Mouse (Mus musculus): ENCODE measurements at regions not wholly inside any gene's neighbourhood (a gene's known extent, or its start where the extent isn't known, plus 50 kb on each side); places are given as distances from the start of the nearest gene placed in this dataset.

- Histone ChIP-seq H3K9me3 (ENCODE audit: control insufficient read depth, insufficient read depth, low read depth, low read length) (no peaks in the 10 kb centered on the region), H3K4me3 (ENCODE audit: insufficient read depth in 1 of 2, low read depth in 1 of 2, low read length in 2 of 2, poor library complexity in 1 of 2, severe bottlenecking in 1 of 2) (no peak overlapping the region), H3K4me1 (ENCODE audit: control insufficient read depth in 2 of 2, insufficient read depth in 2 of 2, low read length in 2 of 2, poor library complexity in 1 of 2) (no peaks in the 10 kb centered on the region), H3K9ac (ENCODE audit: insufficient read depth, low read depth, low read length, poor library complexity, severe bottlenecking) (no peak overlapping the region), H3K27ac (ENCODE audit: insufficient read depth, low read depth, low read length, poor library complexity, severe bottlenecking) (no peak overlapping the region), H3K36me3 (ENCODE audit: control insufficient read depth, insufficient read depth, low read length, poor library complexity, severe bottlenecking) (no peaks in the 10 kb centered on the region)
- no peak for TF ChIP-seq ZC3H11A (IDR thresholded peaks at IDR 0.05; ENCODE audit: borderline replicate concordance, low read depth, low read length)
- no peak for TF ChIP-seq ZNF384 (IDR thresholded peaks at IDR 0.05; ENCODE audit: low read depth, low read length)
- TF ChIP-seq CHD2 (IDR thresholded peaks at IDR 0.05; ENCODE audit: low read depth, low read length) = no peak
- no peak for TF ChIP-seq HCFC1 (IDR thresholded peaks at IDR 0.05; ENCODE audit: borderline replicate concordance, insufficient read depth, low read length)
- no peak for TF ChIP-seq MAFK (IDR thresholded peaks at IDR 0.05; ENCODE audit: insufficient read depth, low read depth, low read length)
- DNase-seq (ENCODE audit: low read depth, low spot score) = no peak
- in situ Hi-C loops (cut with MboI; ENCODE audit: low sequenced_read_pairs in 2 of 2, unreplicated experiment in 2 of 2) = no loop called here
Measured at GRCm38 (mm10) chr2:11399411-11399810, 154.5 kb downstream of the Pfkfb3 start.

- TF ChIP-seq ZC3H11A (IDR thresholded peaks at IDR 0.05; ENCODE audit: borderline replicate concordance, low read depth, low read length) = no peak
- TF ChIP-seq MAFK (IDR thresholded peaks at IDR 0.05; ENCODE audit: insufficient read depth, low read depth, low read length) = no peak
- no peak for TF ChIP-seq HCFC1 (IDR thresholded peaks at IDR 0.05; ENCODE audit: borderline replicate concordance, insufficient read depth, low read length)
- no peak for TF ChIP-seq CHD2 (IDR thresholded peaks at IDR 0.05; ENCODE audit: low read depth, low read length)
- no peak for TF ChIP-seq ZNF384 (IDR thresholded peaks at IDR 0.05; ENCODE audit: low read depth, low read length)
Measured at GRCm38 (mm10) chr2:11398949-11399348, 154.9 kb downstream of the Pfkfb3 start.

GRCm38 (mm10) chr2:11398391-11398790 lies 155.5 kb downstream of the Pfkfb3 start:
- no peak overlapping the region for H3K4me3 ChIP-seq (ENCODE audit: insufficient read depth in 1 of 2, low read depth in 1 of 2, low read length in 2 of 2, poor library complexity in 1 of 2, severe bottlenecking in 1 of 2)
- no peak overlapping the region for H3K9ac ChIP-seq (ENCODE audit: insufficient read depth, low read depth, low read length, poor library complexity, severe bottlenecking)
- no peaks in the 10 kb centered on the region for H3K4me1 ChIP-seq (ENCODE audit: control insufficient read depth in 2 of 2, insufficient read depth in 2 of 2, low read length in 2 of 2, poor library complexity in 1 of 2)
- H3K27ac ChIP-seq (ENCODE audit: insufficient read depth, low read depth, low read length, poor library complexity, severe bottlenecking) = no peak overlapping the region
- H3K9me3 ChIP-seq (ENCODE audit: control insufficient read depth, insufficient read depth, low read depth, low read length) = no peaks in the 10 kb centered on the region
- in situ Hi-C loops (cut with MboI; ENCODE audit: low sequenced_read_pairs in 2 of 2, unreplicated experiment in 2 of 2) = no loop called here
- H3K36me3 ChIP-seq (ENCODE audit: control insufficient read depth, insufficient read depth, low read length, poor library complexity, severe bottlenecking) = no peaks in the 10 kb centered on the region
- no peak for DNase-seq (ENCODE audit: low read depth, low spot score)
- no peak for TF ChIP-seq ZNF384 (IDR thresholded peaks at IDR 0.05; ENCODE audit: low read depth, low read length)

More at GRCm38 (mm10) chr2:11398949-11399348, 154.9 kb downstream of the Pfkfb3 start:
- no peak for DNase-seq (ENCODE audit: low read depth, low spot score)
- no peak overlapping the region for H3K4me3 ChIP-seq (ENCODE audit: insufficient read depth in 1 of 2, low read depth in 1 of 2, low read length in 2 of 2, poor library complexity in 1 of 2, severe bottlenecking in 1 of 2)
- H3K27ac ChIP-seq (ENCODE audit: insufficient read depth, low read depth, low read length, poor library complexity, severe bottlenecking) = no peak overlapping the region
- in situ Hi-C loops (cut with MboI; ENCODE audit: low sequenced_read_pairs in 2 of 2, unreplicated experiment in 2 of 2) = no loop called here
- H3K9ac ChIP-seq (ENCODE audit: insufficient read depth, low read depth, low read length, poor library complexity, severe bottlenecking) = no peak overlapping the region
- no peaks in the 10 kb centered on the region for H3K4me1 ChIP-seq (ENCODE audit: control insufficient read depth in 2 of 2, insufficient read depth in 2 of 2, low read length in 2 of 2, poor library complexity in 1 of 2)
- no peaks in the 10 kb centered on the region for H3K9me3 ChIP-seq (ENCODE audit: control insufficient read depth, insufficient read depth, low read depth, low read length)
- no peaks in the 10 kb centered on the region for H3K36me3 ChIP-seq (ENCODE audit: control insufficient read depth, insufficient read depth, low read length, poor library complexity, severe bottlenecking)

GRCm38 (mm10) chr2:11396835-11397234 lies 157.0 kb downstream of the Pfkfb3 start:
- TF ChIP-seq CHD2 (IDR thresholded peaks at IDR 0.05; ENCODE audit: low read depth, low read length) (no peak), ZC3H11A (IDR thresholded peaks at IDR 0.05; ENCODE audit: borderline replicate concordance, low read depth, low read length) (no peak), HCFC1 (IDR thresholded peaks at IDR 0.05; ENCODE audit: borderline replicate concordance, insufficient read depth, low read length) (no peak), MAFK (IDR thresholded peaks at IDR 0.05; ENCODE audit: insufficient read depth, low read depth, low read length) (no peak), ZNF384 (IDR thresholded peaks at IDR 0.05; ENCODE audit: low read depth, low read length) (no peak)

GRCm38 (mm10) chr2:11394675-11395349 lies 159.1 kb downstream of the Pfkfb3 start:
- TF ChIP-seq ZNF384 (IDR thresholded peaks at IDR 0.05; ENCODE audit: low read depth, low read length) (no peak), MAFK (IDR thresholded peaks at IDR 0.05; ENCODE audit: insufficient read depth, low read depth, low read length) (no peak), ZC3H11A (IDR thresholded peaks at IDR 0.05; ENCODE audit: borderline replicate concordance, low read depth, low read length) (no peak), CHD2 (IDR thresholded peaks at IDR 0.05; ENCODE audit: low read depth, low read length) (no peak), HCFC1 (IDR thresholded peaks at IDR 0.05; ENCODE audit: borderline replicate concordance, insufficient read depth, low read length) (no peak)
- in situ Hi-C loops (cut with MboI; ENCODE audit: low sequenced_read_pairs in 2 of 2, unreplicated experiment in 2 of 2) = no loop called here
- Histone ChIP-seq H3K9me3 (ENCODE audit: control insufficient read depth, insufficient read depth, low read depth, low read length) (no peaks in the 10 kb centered on the region), H3K9ac (ENCODE audit: insufficient read depth, low read depth, low read length, poor library complexity, severe bottlenecking) (no peak overlapping the region), H3K27ac (ENCODE audit: insufficient read depth, low read depth, low read length, poor library complexity, severe bottlenecking) (no peak overlapping the region), H3K36me3 (ENCODE audit: control insufficient read depth, insufficient read depth, low read length, poor library complexity, severe bottlenecking) (no peaks in the 10 kb centered on the region), H3K4me1 (ENCODE audit: control insufficient read depth in 2 of 2, insufficient read depth in 2 of 2, low read length in 2 of 2, poor library complexity in 1 of 2) (no peaks in the 10 kb centered on the region), H3K4me3 (ENCODE audit: insufficient read depth in 1 of 2, low read depth in 1 of 2, low read length in 2 of 2, poor library complexity in 1 of 2, severe bottlenecking in 1 of 2) (no peak overlapping the region)
- no peak for DNase-seq (ENCODE audit: low read depth, low spot score)

More at GRCm38 (mm10) chr2:11396835-11397234, 157.0 kb downstream of the Pfkfb3 start:
- Histone ChIP-seq H3K4me1 (ENCODE audit: control insufficient read depth in 2 of 2, insufficient read depth in 2 of 2, low read length in 2 of 2, poor library complexity in 1 of 2) (no peaks in the 10 kb centered on the region), H3K4me3 (ENCODE audit: insufficient read depth in 1 of 2, low read depth in 1 of 2, low read length in 2 of 2, poor library complexity in 1 of 2, severe bottlenecking in 1 of 2) (no peak overlapping the region), H3K36me3 (ENCODE audit: control insufficient read depth, insufficient read depth, low read length, poor library complexity, severe bottlenecking) (no peaks in the 10 kb centered on the region), H3K9me3 (ENCODE audit: control insufficient read depth, insufficient read depth, low read depth, low read length) (no peaks in the 10 kb centered on the region), H3K27ac (ENCODE audit: insufficient read depth, low read depth, low read length, poor library complexity, severe bottlenecking) (no peak overlapping the region), H3K9ac (ENCODE audit: insufficient read depth, low read depth, low read length, poor library complexity, severe bottlenecking) (no peak overlapping the region)
- in situ Hi-C loops (cut with MboI; ENCODE audit: low sequenced_read_pairs in 2 of 2, unreplicated experiment in 2 of 2) = no loop called here
- DNase-seq (ENCODE audit: low read depth, low spot score) = no peak
